Mouse (Mus musculus) hindbrain, postnatal 0 days (tissue): ENCODE measurements around the gene Nrtn. TPM values are rescaled to one million over a fixed set of nuclear protein-coding genes. Genes with fewer than 3 reads are reported as not detected.

ENCODE experiments used
- ATAC-seq: fragments of 200-750 bp; cut with Nextera tagmentation; 2 replicates; pipeline ENCODE4 v1.8.0; 2017; ENCODE audit warnings: mild to moderate bottlenecking, moderate TSS enrichment, moderate library complexity
- DNase-seq: peaks from one replicate; pipeline ENCODE4 v3.0.0-alpha.2; 2015; ENCODE audit warnings: low spot score
- H3K27ac ChIP-seq: fragments of 300-500 bp; sonication (generic); 2 replicates; pipeline ENCODE4 v1.5.1; 2014; ENCODE audit warnings: mild to moderate bottlenecking
- H3K27me3 ChIP-seq: fragments of 300-500 bp; sonication (generic); 2 replicates; pipeline ENCODE4 v1.6.1; 2014; ENCODE audit warnings: low read length, mixed read lengths; ENCODE audit not compliant: insufficient read depth
- H3K36me3 ChIP-seq: fragments of 300-500 bp; sonication (generic); 2 replicates; pipeline ENCODE4 v1.6.1; 2014; ENCODE audit warnings: low read length, mixed read lengths; ENCODE audit not compliant: insufficient read depth
- H3K4me1 ChIP-seq: fragments of 300-500 bp; sonication (generic); 2 replicates; pipeline ENCODE4 v1.6.1; 2014; ENCODE audit warnings: antibody characterized with exemption, low read length, mixed read lengths; ENCODE audit not compliant: insufficient read depth
- H3K4me2 ChIP-seq: fragments of 300-500 bp; sonication (generic); 2 replicates; pipeline ENCODE4 v1.6.1; 2014; ENCODE audit warnings: low read depth, mild to moderate bottlenecking, low read length, moderate library complexity, mixed read lengths
- H3K4me3 ChIP-seq: fragments of 300-500 bp; sonication (generic); 2 replicates; pipeline ENCODE4 v1.5.1; 2014; ENCODE audit warnings: low read length
- H3K9ac ChIP-seq: fragments of 300-500 bp; sonication (generic); replicated peaks from 2 replicates; pipeline ENCODE4 v1.6.1; 2014; ENCODE audit warnings: mild to moderate bottlenecking, low read length, moderate library complexity, mixed read lengths
- H3K9me3 ChIP-seq: fragments of 300-500 bp; sonication (generic); 2 replicates; pipeline ENCODE4 v1.6.1; 2016; ENCODE audit warnings: low read length, mixed read lengths
- CTCF ChIP-seq: IDR thresholded peaks from 2 replicates; pipeline ENCODE4 v1.5.1; 2016; ENCODE audit warnings: antibody characterized with exemption, control low read depth, low read depth
- WGBS: fragments of 180-500 bp; shearing (Covaris S2); extraction: QIAGEN DNeasy Blood & Tissue Kit; methylation state at CpG from one replicate; pipeline ENCODE4 v1.1.7; 2014; 5-methylcytosine and 5-hydroxymethylcytosine counted together
- polyA plus RNA-seq: library from polyadenylated mRNA; unstranded; fragments of >200 nt; fragmentation: Nextera tagmentation; extraction: Ambion mirVana; gene quantifications from 2 replicates; pipeline ENCODE4 v1.2.1, GENCODE M21; 2015
- total RNA-seq: library from RNA; depleted of rRNA; stranded (reverse); fragments of >200 nt; gene quantifications from 2 replicates; pipeline ENCODE4 v1.2.3, GENCODE M21; 2014

Nrtn gene
- total and polyA plus RNA-seq, 2 experiments from 2014 or later = 4.3 to 12.9 TPM

DNA sequence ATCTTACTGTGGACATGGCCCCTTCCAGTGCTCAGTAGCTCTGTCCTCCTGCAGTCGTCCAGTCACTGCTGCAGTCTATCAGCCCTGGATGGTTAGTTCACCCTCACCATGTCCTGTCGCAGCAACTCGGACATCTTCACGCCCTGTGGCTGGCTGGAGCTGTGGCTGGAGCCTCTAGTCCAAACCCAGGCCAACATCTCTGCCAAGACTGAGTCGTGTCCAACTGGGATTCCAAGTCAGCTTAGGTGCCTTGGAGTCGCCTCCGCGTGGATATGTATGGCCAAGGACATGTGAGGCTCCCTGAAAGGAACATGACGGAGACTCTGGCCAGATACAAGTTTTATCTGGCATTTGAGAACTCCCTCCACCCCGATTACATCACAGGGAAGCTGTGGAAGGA, 19.1 kb downstream of the Nrtn start:
- no peak for TF ChIP-seq CTCF
- Histone ChIP-seq H3K27me3 (no peaks in the 10 kb centered on the region), H3K4me2 (no peak overlapping the region), H3K4me1 (no peaks in the 10 kb centered on the region), H3K4me3 (no peak overlapping the region), H3K9ac (no peak overlapping the region), H3K9me3 (no peaks in the 10 kb centered on the region), H3K27ac (no peak overlapping the region), H3K36me3 (no peaks in the 10 kb centered on the region)
- ATAC-seq (no peak), DNase-seq (no peak)
- WGBS = 79% methylated on average over 10 of the region's 10 CpGs

DNA sequence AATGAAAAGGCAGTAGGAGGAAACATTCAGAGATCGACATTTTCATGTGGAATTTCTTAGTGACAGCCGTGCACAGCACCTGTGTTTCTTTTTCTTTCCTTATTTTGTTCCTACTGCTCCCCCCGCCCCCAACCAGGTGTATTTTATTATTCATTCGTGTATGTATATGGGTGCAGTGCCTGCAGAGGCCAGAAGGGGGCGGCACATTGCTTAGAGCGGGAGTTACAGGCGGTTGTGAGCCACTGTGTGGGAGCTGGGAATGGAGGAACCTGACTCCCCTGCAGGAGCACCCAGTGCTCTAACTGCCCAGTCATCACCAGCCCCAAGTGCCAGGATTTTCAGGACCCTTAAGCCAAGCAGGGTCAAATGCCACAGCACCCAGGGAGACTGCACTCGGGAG, 20.8 kb downstream of the Nrtn start:
- no peak overlapping the region for H3K9ac ChIP-seq
- no peaks in the 10 kb centered on the region for H3K27me3 ChIP-seq
- no peak overlapping the region for H3K27ac ChIP-seq
- 47% methylated on average over 8 of the region's 8 CpGs for WGBS
- no peak for ATAC-seq
- DNase-seq = no peak
- H3K4me1 ChIP-seq = no peaks in the 10 kb centered on the region
- peak; percentile 38 for TF ChIP-seq CTCF
- no peak overlapping the region for H3K4me3 ChIP-seq
- no peaks in the 10 kb centered on the region for H3K36me3 ChIP-seq
- H3K4me2 ChIP-seq = no peak overlapping the region
- H3K9me3 ChIP-seq = no peaks in the 10 kb centered on the region

DNA sequence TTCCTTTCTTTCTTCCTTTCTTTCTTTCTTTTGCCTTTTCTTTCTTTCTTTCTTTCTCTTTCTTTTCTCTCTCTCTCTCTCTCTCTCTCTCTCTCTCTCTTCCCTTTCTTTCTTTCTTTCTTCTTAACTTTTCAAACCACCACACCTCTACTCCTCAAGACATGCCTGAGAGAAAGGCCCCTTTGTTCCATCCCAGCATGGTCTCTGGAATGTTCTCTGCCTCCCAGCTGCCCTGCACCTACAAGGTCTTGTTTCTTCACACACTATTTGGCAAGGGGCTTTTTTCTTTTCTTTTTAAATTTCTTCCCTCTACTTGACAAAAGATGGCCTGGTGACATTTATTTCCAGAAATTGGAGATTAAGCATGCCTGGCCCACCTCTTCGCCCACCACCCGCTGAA, 27.7 kb downstream of the Nrtn start:
- TF ChIP-seq CTCF = no peak
- H3K9me3 ChIP-seq = no peaks in the 10 kb centered on the region
- 27% methylated on average over 2 of the region's 2 CpGs for WGBS
- ATAC-seq (no peak), DNase-seq (no peak)
- H3K36me3 ChIP-seq = no peaks in the 10 kb centered on the region
- H3K9ac ChIP-seq = no peak overlapping the region
- H3K27ac ChIP-seq = no peak overlapping the region
- no peaks in the 10 kb centered on the region for H3K27me3 ChIP-seq
- H3K4me3 ChIP-seq = no peak overlapping the region
- H3K4me1 ChIP-seq = no peaks in the 10 kb centered on the region
- no peak overlapping the region for H3K4me2 ChIP-seq

DNA sequence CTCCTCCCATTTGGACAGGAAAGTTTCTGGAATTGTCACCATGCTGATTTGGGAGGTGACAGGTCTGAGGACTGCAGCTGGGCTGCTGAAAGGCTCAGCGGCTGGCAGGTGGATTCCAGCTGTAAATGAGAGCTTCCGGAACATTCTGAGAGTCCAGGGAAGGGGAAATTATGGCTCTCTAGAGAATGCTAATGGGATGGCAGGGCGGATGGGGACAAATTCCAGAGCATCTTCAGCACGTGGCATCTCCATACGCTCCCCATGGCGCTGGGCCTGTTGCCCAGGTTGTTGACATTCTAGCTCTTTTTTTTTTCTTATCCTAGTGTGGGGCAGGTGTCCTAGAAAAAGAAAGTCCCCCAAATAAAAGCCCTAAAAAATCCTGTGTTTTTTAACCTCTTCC, 28.2 kb downstream of the Nrtn start:
- Histone ChIP-seq H3K4me2 (no peak overlapping the region), H3K27ac (no peak overlapping the region), H3K9ac (no peak overlapping the region), H3K4me3 (no peak overlapping the region), H3K36me3 (no peaks in the 10 kb centered on the region), H3K27me3 (no peaks in the 10 kb centered on the region), H3K9me3 (no peaks in the 10 kb centered on the region), H3K4me1 (no peaks in the 10 kb centered on the region)
- 28% methylated on average over 6 of the region's 6 CpGs for WGBS
- DNase-seq (peak; percentile 23), ATAC-seq (no peak)
- no peak for TF ChIP-seq CTCF

DNA sequence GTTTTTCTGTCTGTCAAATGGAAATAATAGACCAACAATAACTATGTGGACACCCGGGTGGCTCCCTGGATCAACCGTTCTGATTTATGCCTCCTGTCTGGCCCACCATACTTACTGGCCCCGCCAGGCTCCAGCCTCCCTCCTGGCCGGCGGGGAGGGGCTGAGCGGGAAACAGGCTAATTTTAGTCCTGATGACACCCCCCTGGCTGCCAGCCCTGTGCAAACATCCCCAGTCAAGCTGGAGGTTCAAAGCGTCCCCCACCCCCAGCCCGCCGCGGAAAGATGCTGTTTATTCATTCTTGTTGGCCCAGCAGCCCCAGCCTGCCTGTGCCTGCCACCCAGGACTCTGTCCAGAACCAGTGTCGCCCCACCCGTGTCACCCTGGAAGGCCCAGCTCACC, 29.2 kb downstream of the Nrtn start:
- no peak overlapping the region for H3K4me2 ChIP-seq
- 35% methylated on average over 12 of the region's 12 CpGs for WGBS
- no peaks in the 10 kb centered on the region for H3K27me3 ChIP-seq
- H3K9me3 ChIP-seq = no peaks in the 10 kb centered on the region
- 0 out of 2 replicates have a peak overlapping the region, but pooled peaks have one; percentile 6 for H3K9ac ChIP-seq
- H3K27ac ChIP-seq = no peak overlapping the region
- no peak for TF ChIP-seq CTCF
- peaks cover 9% of the 10 kb centered on the region; the same call in 1 of the 2 replicates for H3K36me3 ChIP-seq
- ATAC-seq = no peak
- DNase-seq = no peak
- no peaks in the 10 kb centered on the region for H3K4me1 ChIP-seq
- no peak overlapping the region for H3K4me3 ChIP-seq

DNA sequence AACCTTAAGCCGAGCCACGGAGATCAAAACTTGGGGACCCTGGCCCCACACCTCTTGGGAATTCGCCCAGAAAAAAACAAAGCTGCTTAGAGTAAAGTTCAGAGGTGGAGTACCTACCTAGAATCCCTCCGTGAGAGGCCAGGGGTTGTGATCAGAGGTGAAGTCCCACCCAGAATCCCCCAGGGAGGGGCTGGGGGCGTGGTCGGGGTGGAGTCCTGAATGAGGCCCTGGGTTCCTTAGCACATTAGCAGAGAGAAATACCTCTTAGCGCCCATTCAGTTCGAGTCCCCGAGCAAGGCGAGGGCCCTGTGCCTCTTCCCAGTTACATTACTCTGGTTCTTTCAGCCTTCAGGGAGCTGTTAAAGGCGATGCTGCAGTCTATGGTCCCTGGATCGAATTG, 29.7 kb downstream of the Nrtn start:
- Histone ChIP-seq H3K27ac (no peak overlapping the region), H3K9ac (no peak overlapping the region), H3K4me3 (no peak overlapping the region), H3K4me2 (no peak overlapping the region), H3K4me1 (no peaks in the 10 kb centered on the region), H3K9me3 (no peaks in the 10 kb centered on the region), H3K36me3 (peaks cover 13% of the 10 kb centered on the region), H3K27me3 (no peaks in the 10 kb centered on the region)
- no peak for TF ChIP-seq CTCF
- 14% methylated on average over 12 of the region's 12 CpGs for WGBS
- DNase-seq = no peak
- no peak for ATAC-seq

DNA sequence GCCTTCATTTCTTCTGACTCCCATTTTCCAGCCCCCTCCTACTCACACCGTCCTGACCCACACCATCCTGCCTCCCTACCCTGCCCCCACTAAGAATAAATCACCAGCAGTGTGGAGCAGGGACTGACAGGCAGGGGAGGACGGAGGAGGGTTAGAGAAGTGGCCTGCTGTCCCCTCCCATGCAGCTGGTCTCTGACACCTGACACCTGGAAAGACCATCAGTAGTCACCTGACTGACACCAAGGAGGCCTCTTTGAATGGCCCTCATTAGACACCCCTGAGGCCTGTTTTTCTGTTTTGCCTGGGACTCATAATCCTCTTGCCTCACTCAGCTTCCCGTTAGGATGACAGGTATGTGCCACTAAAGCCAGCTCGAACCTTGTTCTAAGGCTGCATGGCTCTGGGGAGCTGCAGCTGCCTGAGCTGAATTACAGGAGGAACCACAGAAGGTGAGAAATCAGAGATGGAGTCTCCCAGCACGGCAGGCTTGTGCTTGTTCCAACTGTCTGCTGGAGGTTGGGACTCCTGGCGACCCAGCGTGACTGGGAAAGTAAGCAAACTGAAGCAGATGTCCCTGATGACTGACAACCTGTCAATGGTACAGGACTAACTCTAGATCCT, 30.2 kb downstream of the Nrtn start:
- no peak overlapping the region for H3K9ac ChIP-seq
- no peak overlapping the region for H3K4me2 ChIP-seq
- no peak; the same call in 1 of the 2 replicates for ATAC-seq
- DNase-seq = no peak
- TF ChIP-seq CTCF = no peak
- no peaks in the 10 kb centered on the region for H3K9me3 ChIP-seq
- no peaks in the 10 kb centered on the region for H3K4me1 ChIP-seq
- no peak overlapping the region for H3K27ac ChIP-seq
- 18% methylated on average over 7 of the region's 7 CpGs for WGBS
- no peak overlapping the region for H3K4me3 ChIP-seq
- H3K36me3 ChIP-seq = peaks cover 18% of the 10 kb centered on the region
- no peaks in the 10 kb centered on the region for H3K27me3 ChIP-seq
